Mouse (Mus musculus) cortical plate, adult 2 months (tissue): ENCODE measurements around the gene Prrg2.

Source experiments
- CTCF ChIP-seq: fragments of 200-500 bp; IDR thresholded peaks from 2 replicates; pipeline ENCODE4 v1.5.1; 2011; ENCODE audit warnings: mild to moderate bottlenecking, control low read depth, low read length; ENCODE audit not compliant: insufficient read depth; ENCODE audit errors: extremely low read depth
- POLR2A ChIP-seq: fragments of 200-500 bp; IDR thresholded peaks from 2 replicates; pipeline ENCODE4 v1.6.1; 2011; ENCODE audit warnings: mild to moderate bottlenecking, low read length, control low read depth; ENCODE audit not compliant: insufficient read depth; ENCODE audit errors: extremely low read depth

DNA sequence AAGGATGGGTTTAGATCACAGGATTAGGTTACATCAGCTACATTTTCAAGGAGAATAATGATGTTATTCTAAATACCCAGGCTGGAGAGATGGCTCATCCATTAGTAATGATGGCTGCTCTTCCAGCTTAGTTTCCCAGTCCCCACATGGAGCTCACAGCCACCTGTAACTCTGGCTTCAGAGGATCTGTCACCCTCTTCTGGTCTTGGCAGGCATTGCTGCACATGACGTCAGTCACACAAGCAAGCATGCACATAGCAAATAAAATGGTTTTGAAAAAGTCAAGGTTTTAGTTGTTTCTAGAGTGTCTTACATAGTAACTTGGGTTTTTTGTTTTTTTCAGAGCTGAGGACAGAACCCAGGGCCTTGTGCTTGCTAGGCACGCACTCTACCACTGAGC, 9.8 kb upstream of the Prrg2 start:
- 0 out of 2 replicates have a peak, but pooled peaks have one; percentile 23 for TF ChIP-seq CTCF
- no peak for TF ChIP-seq POLR2A
